Mouse (Mus musculus) macrophage (primary cell): ENCODE measurements around the gene Lef1. TPM values are rescaled to one million over a fixed set of nuclear protein-coding genes. Genes with fewer than 3 reads are reported as not detected.

ENCODE experiments used
- H3K27ac ChIP-seq: fragments of 350-480 bp; formaldehyde crosslinking; 2 replicates; pipeline ENCODE4 v1.9.0; 2021
- H3K36me3 ChIP-seq: fragments of 350-480 bp; formaldehyde crosslinking; 2 replicates; pipeline ENCODE4 v1.9.0; 2021; ENCODE audit errors: inconsistent target
- H3K4me3 ChIP-seq: fragments of 350-480 bp; formaldehyde crosslinking; 2 replicates; pipeline ENCODE4 v1.9.0; 2021; ENCODE audit errors: inconsistent target
- H3K79me2 ChIP-seq: fragments of 350-480 bp; formaldehyde crosslinking; 2 replicates; pipeline ENCODE4 v1.9.0; 2021; ENCODE audit errors: inconsistent target
- WGBS: methylation state at CpG from one replicate; pipeline ENCODE4 v1.1.7; 2026; ENCODE audit warnings: inconsistent platforms; ENCODE audit not compliant: missing documents; 5-methylcytosine and 5-hydroxymethylcytosine counted together
- polyA plus RNA-seq: library from polyadenylated mRNA; stranded (reverse); fragments of 250-400 nt; gene quantifications from 3 replicates; pipeline ENCODE4 v1.2.4, GENCODE M21; 2018; ENCODE audit warnings: inconsistent platforms

Gene Lef1
- polyA plus RNA-seq, 1 experiment from 2014 or later = 0.22 TPM

GRCm38 (mm10) chr3:131272374-131273100, 162.3 kb downstream of the Lef1 start:
- Histone ChIP-seq H3K79me2 (no peaks in the 10 kb centered on the region), H3K27ac (no peak overlapping the region), H3K4me3 (peak overlapping the region; percentile 67; the same call in 1 of the 2 replicates), H3K36me3 (no peaks in the 10 kb centered on the region)
- 26% methylated on average over 10 of the region's 10 CpGs for WGBS

Other genes starting within 250 kb of the Lef1 start
- gene Hadh, start 161.6 kb downstream of the Lef1 start, polyA plus RNA-seq = 27.1 to 51.8 TPM (median 32.1 TPM) in 3 replicates
- 0.23 to 0.62 TPM (median 0.45 TPM) in 3 replicates for gene Cyp2u1, start 192.8 kb downstream of the Lef1 start, polyA plus RNA-seq